In genomic region chr1:132893311-132894077, GRCm38 (mm10) we compare ENCODE assay signal across 10 mouse cellular contexts. TPM values are rescaled to one million over a fixed set of nuclear protein-coding genes. Genes with fewer than 3 reads are reported as not detected.
DNase-seq lines count a peak whose midpoint lies in the region; ATAC-seq and TF ChIP-seq lines count a peak whose summit lies in the region.
"Had no signal": no experiment of that assay in that cellular context is flagged by ENCODE, and none has a peak within 500 bp of the region (broad histone marks: within the 10 kb centered on the region; RNA-seq: fewer than 3 reads in every experiment).

No protein-coding gene starts in this region.

- ATAC-seq in megakaryocyte, adult 5-6 weeks (ENCODE audit: poor library complexity, severe bottlenecking): no peak

- H3K4me3 ChIP-seq in gastrocnemius, adult 2 months: no peak overlapping the region
- peak overlapping the region; percentile 60 for H3K4me3 ChIP-seq in megakaryocyte, embryonic 14.5 days (replicated peaks)

- H3K9me3 ChIP-seq in megakaryocyte, embryonic 14.5 days: no peaks in the 10 kb centered on the region

- intact Hi-C loops in gastrocnemius, adult 2 months (cut with DNase I): no loop called here
- intact Hi-C loops in heart, postnatal 10 days (cut with DNase I): no loop called here

- no peak overlapping the region for H3K27ac ChIP-seq in gastrocnemius, adult 2 months

- peaks cover 28% of the 10 kb centered on the region for H3K4me1 ChIP-seq in megakaryocyte, embryonic 14.5 days

- H3K36me3 ChIP-seq in megakaryocyte, embryonic 14.5 days (replicated peaks; ENCODE audit: low read length): no peaks in the 10 kb centered on the region

- DNase-seq in gastrocnemius, adult 2 months: peak; percentile 41
- DNase-seq in gastrocnemius, adult 8-10 months (ENCODE audit: low spot score in 2 of 2): no peak
- DNase-seq in heart, postnatal 10 days: peak; percentile 49 to 52
- DNase-seq in right cerebral cortex, postnatal 36 days (ENCODE audit: low spot score in 2 of 2): peak; percentile 70 to 81
- no peak for DNase-seq in thymus, postnatal 25 days
- DNase-seq in gastrocnemius, adult 18-20 months (ENCODE audit: low spot score): no peak
- DNase-seq: kidney, postnatal 14 days; lung, embryonic 14.5 days had no signal

- no peak for TF ChIP-seq CTCF in gastrocnemius, adult 2 months (IDR thresholded peaks at IDR 0.05)

- peaks cover 73% of the 10 kb centered on the region for H3K27me3 ChIP-seq in megakaryocyte, embryonic 14.5 days (replicated peaks)

RNA-seq across cellular contexts. Expression of gene Lrrn2, which starts 13.4 kb away (rescaled TPM):
- under 1 TPM; 0.33 to 0.73 TPM for total RNA-seq in gastrocnemius, adult 2 months (2021)
- under 1 TPM; 0.19 to 0.46 (median 0.37) TPM for total RNA-seq in gastrocnemius, adult 8-10 months (2022)
- polyA plus RNA-seq in megakaryocyte, embryonic 14.5 days (2012; ENCODE audit: insufficient read depth, low replicate concordance): not detected in 2 replicates
- total RNA-seq in megakaryocyte, adult 5-6 weeks (2015): 0.07 TPM in 1 of 2 replicates, not detected in the other
- not detected in 2 replicates for total RNA-seq in megakaryocyte, adult 5-6 weeks (2017)
- 1 to 10 TPM; 4.7 to 6.0 TPM for total RNA-seq in heart, postnatal 10 days (2021)
- total RNA-seq in gastrocnemius, adult 18-20 months (2021): under 1 TPM; 0.32 to 0.57 TPM

Comparison
In these comparisons a context has a peak if more than half of its experiments do, and no peak if none do; other contexts are left out.
1. DNase-seq: peak in gastrocnemius, adult 2 months (single experiment), heart, postnatal 10 days (2 of 2) and right cerebral cortex, postnatal 36 days (2 of 2); none in gastrocnemius, adult 8-10 months (0 of 2), thymus, postnatal 25 days (single experiment) and gastrocnemius, adult 18-20 months (single experiment).